8 mouse cellular contexts compared by ENCODE assay signal in the genomic region with DNA sequence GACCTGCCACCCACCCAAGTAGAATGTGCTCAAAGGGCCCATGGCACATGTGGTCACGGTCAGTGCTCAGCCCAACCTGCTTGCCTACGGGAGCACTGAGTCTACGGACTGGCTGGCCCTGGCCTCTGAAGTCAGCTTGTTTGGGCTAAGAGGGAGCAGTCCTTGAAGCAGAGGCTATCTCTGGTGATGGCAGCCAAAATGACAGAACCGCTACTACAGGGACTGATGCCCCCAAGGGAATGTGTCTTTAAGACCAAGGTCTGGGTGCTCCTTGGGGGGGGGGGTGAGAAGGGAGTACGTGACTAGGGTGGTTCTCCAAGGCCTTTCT. TPM values are rescaled to one million over a fixed set of nuclear protein-coding genes. Genes with fewer than 3 reads are reported as not detected.
DNase-seq lines count a peak whose midpoint lies in the region; ATAC-seq lines count a peak whose summit lies in the region.

No protein-coding gene starts in this region.

- H3K9ac ChIP-seq in embryonic facial prominence, embryonic 11.5 days (replicated peaks; ENCODE audit: low read length): no peak overlapping the region
- H3K9ac ChIP-seq in midbrain, embryonic 16.5 days (ENCODE audit: low read depth, low read length): no peak overlapping the region
- H3K9ac ChIP-seq in midbrain, embryonic 13.5 days (replicated peaks): no peak overlapping the region
- H3K9ac ChIP-seq in stomach, embryonic 16.5 days (ENCODE audit: low read length): no peak overlapping the region

- WGBS in embryonic facial prominence, embryonic 11.5 days: 60% methylated on average over 5 of the region's 5 CpGs
- 69% methylated on average over 5 of the region's 5 CpGs for WGBS in embryonic facial prominence, embryonic 10.5 days
- 71% methylated on average over 5 of the region's 5 CpGs for WGBS in midbrain, embryonic 16.5 days
- 70% methylated on average over 5 of the region's 5 CpGs for WGBS in midbrain, embryonic 13.5 days
- 39% methylated on average over 5 of the region's 5 CpGs for WGBS in stomach, embryonic 16.5 days

- H3K36me3 ChIP-seq in embryonic facial prominence, embryonic 11.5 days (replicated peaks; ENCODE audit: control insufficient read depth, insufficient read depth, low read depth, low read length): no peaks in the 10 kb centered on the region
- H3K36me3 ChIP-seq in embryonic facial prominence, embryonic 10.5 days (replicated peaks): no peaks in the 10 kb centered on the region
- H3K36me3 ChIP-seq in midbrain, embryonic 16.5 days (ENCODE audit: control insufficient read depth, insufficient read depth, low read length): no peaks in the 10 kb centered on the region
- no peaks in the 10 kb centered on the region for H3K36me3 ChIP-seq in midbrain, embryonic 13.5 days
- H3K36me3 ChIP-seq in stomach, embryonic 16.5 days (ENCODE audit: control insufficient read depth, insufficient read depth, low read length): no peaks in the 10 kb centered on the region

- H3K4me3 ChIP-seq in embryonic facial prominence, embryonic 11.5 days (ENCODE audit: low read depth, low read length): no peak overlapping the region
- no peak overlapping the region for H3K4me3 ChIP-seq in embryonic facial prominence, embryonic 10.5 days
- no peak overlapping the region for H3K4me3 ChIP-seq in midbrain, embryonic 16.5 days (ENCODE audit: low read depth, low read length)
- no peak overlapping the region for H3K4me3 ChIP-seq in midbrain, embryonic 13.5 days (replicated peaks)
- no peak overlapping the region for H3K4me3 ChIP-seq in stomach, embryonic 16.5 days (replicated peaks; ENCODE audit: low read length)

- no peaks in the 10 kb centered on the region for H3K4me1 ChIP-seq in embryonic facial prominence, embryonic 11.5 days (ENCODE audit: control insufficient read depth, insufficient read depth, low read length)
- peaks cover 10% of the 10 kb centered on the region for H3K4me1 ChIP-seq in embryonic facial prominence, embryonic 10.5 days
- H3K4me1 ChIP-seq in midbrain, embryonic 16.5 days (ENCODE audit: control insufficient read depth, insufficient read depth, low read length): 0 out of 2 replicates have a peak, but pooled peaks cover 2% of the 10 kb centered on the region
- H3K4me1 ChIP-seq in midbrain, embryonic 13.5 days (replicated peaks): 0 out of 2 replicates have a peak, but pooled peaks cover 2% of the 10 kb centered on the region
- H3K4me1 ChIP-seq in stomach, embryonic 16.5 days (ENCODE audit: control insufficient read depth, insufficient read depth, low read length): 0 out of 2 replicates have a peak, but pooled peaks cover 5% of the 10 kb centered on the region

- H3K27ac ChIP-seq in embryonic facial prominence, embryonic 11.5 days (replicated peaks; ENCODE audit: low read depth, low read length): no peak overlapping the region
- no peak overlapping the region for H3K27ac ChIP-seq in embryonic facial prominence, embryonic 10.5 days (replicated peaks)
- no peak overlapping the region for H3K27ac ChIP-seq in midbrain, embryonic 16.5 days (ENCODE audit: low read length)
- H3K27ac ChIP-seq in midbrain, embryonic 13.5 days: no peak overlapping the region
- no peak overlapping the region for H3K27ac ChIP-seq in stomach, embryonic 16.5 days (ENCODE audit: low read length)

- DNase-seq in embryonic facial prominence, embryonic 11.5 days (ENCODE audit: low spot score): no peak
- DNase-seq in embryonic facial prominence, embryonic 10.5 days (ENCODE audit: low spot score): no peak
- DNase-seq in kidney, postnatal 36 days: peak; percentile 16 to 36
- DNase-seq in cerebellum, postnatal 10 days: no peak
- no peak for DNase-seq in urinary bladder, postnatal 10 days (ENCODE audit: low spot score)

- H3K27me3 ChIP-seq in embryonic facial prominence, embryonic 11.5 days (ENCODE audit: control insufficient read depth, insufficient read depth, low read length): no peaks in the 10 kb centered on the region
- peaks cover 13% of the 10 kb centered on the region for H3K27me3 ChIP-seq in embryonic facial prominence, embryonic 10.5 days (replicated peaks; ENCODE audit: low read depth, poor library complexity, severe bottlenecking)
- H3K27me3 ChIP-seq in midbrain, embryonic 16.5 days (ENCODE audit: control insufficient read depth, insufficient read depth, low read depth, low read length): no peaks in the 10 kb centered on the region
- H3K27me3 ChIP-seq in midbrain, embryonic 13.5 days: peaks cover 2% of the 10 kb centered on the region; the same call in 1 of the 2 replicates
- 0 out of 2 replicates have a peak, but pooled peaks cover 2% of the 10 kb centered on the region for H3K27me3 ChIP-seq in stomach, embryonic 16.5 days (ENCODE audit: control insufficient read depth, insufficient read depth, low read length)

- H3K4me2 ChIP-seq in embryonic facial prominence, embryonic 11.5 days (ENCODE audit: low read depth, low read length): no peak overlapping the region
- no peak overlapping the region for H3K4me2 ChIP-seq in midbrain, embryonic 16.5 days (ENCODE audit: low read length)
- no peak overlapping the region for H3K4me2 ChIP-seq in midbrain, embryonic 13.5 days (replicated peaks)
- H3K4me2 ChIP-seq in stomach, embryonic 16.5 days (ENCODE audit: low read depth, low read length): peak overlapping the region; percentile 40

- H3K9me3 ChIP-seq in embryonic facial prominence, embryonic 11.5 days (replicated peaks; ENCODE audit: control insufficient read depth, low read length): no peaks in the 10 kb centered on the region
- H3K9me3 ChIP-seq in embryonic facial prominence, embryonic 10.5 days: no peaks in the 10 kb centered on the region
- no peaks in the 10 kb centered on the region for H3K9me3 ChIP-seq in midbrain, embryonic 16.5 days (replicated peaks; ENCODE audit: control insufficient read depth, low read length, poor library complexity, severe bottlenecking)
- no peaks in the 10 kb centered on the region for H3K9me3 ChIP-seq in midbrain, embryonic 13.5 days
- H3K9me3 ChIP-seq in stomach, embryonic 16.5 days (replicated peaks; ENCODE audit: control insufficient read depth, low read length): no peaks in the 10 kb centered on the region

- 0 out of 2 replicates have a peak, but pooled peaks have one; percentile 31 for ATAC-seq in embryonic facial prominence, embryonic 11.5 days (replicated peaks; ENCODE audit: insufficient number of reproducible peaks, low FRiP score, low TSS enrichment, low read depth)
- ATAC-seq in midbrain, embryonic 16.5 days: peak; percentile 36; the same call in 1 of the 2 replicates
- no peak; the same call in 1 of the 2 replicates for ATAC-seq in midbrain, embryonic 13.5 days
- ATAC-seq in stomach, embryonic 16.5 days (ENCODE audit: insufficient read depth, low FRiP score): no peak

RNA-seq across cellular contexts. Expression of a gene that starts 35.4 kb away (rescaled TPM):
- polyA plus RNA-seq in embryonic facial prominence, embryonic 11.5 days (2014; fragmentation: Nextera tagmentation; extraction: Ambion mirVana): 0.11 and 0.17 TPM in 2 replicates
- polyA plus RNA-seq in embryonic facial prominence, embryonic 10.5 days (2016; fragmentation: Nextera tagmentation; extraction: Ambion mirVana): 0.10 and 0.24 TPM in 2 replicates
- 1.8 and 1.9 TPM in 2 replicates for polyA plus RNA-seq in midbrain, embryonic 16.5 days (2015; fragmentation: Nextera tagmentation; extraction: Ambion mirVana)
- 1.2 and 1.6 TPM in 2 replicates for polyA plus RNA-seq in midbrain, embryonic 13.5 days (2015; fragmentation: Nextera tagmentation; extraction: Ambion mirVana)
- polyA plus RNA-seq in stomach, embryonic 16.5 days (2015; fragmentation: Nextera tagmentation; extraction: Ambion mirVana): 0.77 and 0.97 TPM in 2 replicates

RNA-seq across cellular contexts. Expression of a gene that starts 47.1 kb away (rescaled TPM):
- 102 TPM in 2 replicates for polyA plus RNA-seq in embryonic facial prominence, embryonic 11.5 days (2014; fragmentation: Nextera tagmentation; extraction: Ambion mirVana)
- polyA plus RNA-seq in embryonic facial prominence, embryonic 10.5 days (2016; fragmentation: Nextera tagmentation; extraction: Ambion mirVana): 103 and 113 TPM in 2 replicates
- polyA plus RNA-seq in midbrain, embryonic 16.5 days (2015; fragmentation: Nextera tagmentation; extraction: Ambion mirVana): 60.8 and 60.9 TPM in 2 replicates
- 56.3 and 58.7 TPM in 2 replicates for polyA plus RNA-seq in midbrain, embryonic 13.5 days (2015; fragmentation: Nextera tagmentation; extraction: Ambion mirVana)
- 155 and 157 TPM in 2 replicates for polyA plus RNA-seq in stomach, embryonic 16.5 days (2015; fragmentation: Nextera tagmentation; extraction: Ambion mirVana)

Comparison
In these comparisons a context has a peak if more than half of its experiments do, and no peak if none do; other contexts are left out.
1. ATAC-seq: peak in embryonic facial prominence, embryonic 11.5 days (single experiment) and midbrain, embryonic 16.5 days (single experiment); none in midbrain, embryonic 13.5 days (single experiment) and stomach, embryonic 16.5 days (single experiment).
2. DNase-seq: peak in kidney, postnatal 36 days (2 of 2); none in embryonic facial prominence, embryonic 11.5 days (single experiment), embryonic facial prominence, embryonic 10.5 days (single experiment), cerebellum, postnatal 10 days (0 of 2) and urinary bladder, postnatal 10 days (single experiment).